Mouse (Mus musculus): ENCODE data around the gene Psph.
A peak's percentile ranks its signal among the peaks of the same experiment; 100 is the strongest.
"Not testable (repeated sequence)": the region's sequence is repeated elsewhere in the genome, so short reads cannot be mapped to it uniquely, and the experiment has no call there.

Gene Psph

DNA sequence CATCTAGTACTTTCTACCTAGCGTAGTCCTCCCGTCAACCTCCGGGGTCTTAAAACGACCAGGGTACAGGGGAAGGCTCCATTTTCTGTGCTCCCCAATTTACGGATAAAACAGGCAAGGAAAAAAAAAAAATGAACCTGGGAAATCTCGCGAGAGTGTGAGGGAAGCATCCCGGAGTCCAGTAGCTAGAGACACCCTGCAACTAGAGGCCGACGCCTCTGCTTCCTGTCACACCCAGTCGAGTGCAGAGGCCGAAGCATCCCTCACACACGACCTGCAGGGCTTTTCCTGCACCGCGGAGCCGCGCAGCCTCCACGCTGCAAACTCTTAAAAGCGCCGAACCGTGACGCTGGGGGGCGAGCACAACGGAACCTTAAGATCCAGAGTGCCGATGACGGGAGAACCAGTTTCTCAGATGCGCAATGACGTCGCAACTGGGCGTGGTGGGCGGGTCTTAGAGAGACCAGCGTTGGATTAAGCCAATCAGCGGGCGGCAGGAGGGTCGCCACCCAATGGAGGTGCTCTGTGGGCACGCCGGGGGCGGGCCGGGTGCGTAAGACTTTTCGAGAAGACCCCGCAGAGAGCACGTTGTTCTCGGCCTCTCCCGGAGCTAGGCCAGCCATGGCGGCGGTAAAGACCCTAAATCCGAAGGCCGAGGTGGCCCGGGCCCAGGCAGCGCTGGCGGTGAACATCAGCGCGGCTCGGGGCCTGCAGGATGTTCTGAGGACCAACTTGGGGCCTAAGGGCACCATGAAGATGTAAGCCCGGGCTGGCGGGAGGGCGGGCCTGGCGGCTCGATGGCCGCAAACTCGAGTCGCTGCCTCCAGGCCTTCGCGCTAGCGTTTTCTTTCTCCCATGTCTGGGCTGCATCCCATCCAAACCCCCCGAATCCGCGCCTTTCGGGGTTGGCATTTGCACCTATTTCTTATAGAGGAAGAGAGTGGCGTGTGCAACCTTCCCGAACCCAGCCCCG is at the start of gene Psph:
Gene Psph, minus strand, starts transcription at position 632 of the 973 bp plus-strand sequence.
- peak; percentile 96 to 100 for DNase-seq (ENCODE audit: inconsistent age in 2 of 2, low spot score in 1 of 2)

GRCm38 (mm10) chr5:129790591-129790990 is 3.3 kb upstream of the Psph start:
- DNase-seq (ENCODE audit: inconsistent age in 2 of 2, low spot score in 1 of 2) = not testable (repeated sequence)

DNA sequence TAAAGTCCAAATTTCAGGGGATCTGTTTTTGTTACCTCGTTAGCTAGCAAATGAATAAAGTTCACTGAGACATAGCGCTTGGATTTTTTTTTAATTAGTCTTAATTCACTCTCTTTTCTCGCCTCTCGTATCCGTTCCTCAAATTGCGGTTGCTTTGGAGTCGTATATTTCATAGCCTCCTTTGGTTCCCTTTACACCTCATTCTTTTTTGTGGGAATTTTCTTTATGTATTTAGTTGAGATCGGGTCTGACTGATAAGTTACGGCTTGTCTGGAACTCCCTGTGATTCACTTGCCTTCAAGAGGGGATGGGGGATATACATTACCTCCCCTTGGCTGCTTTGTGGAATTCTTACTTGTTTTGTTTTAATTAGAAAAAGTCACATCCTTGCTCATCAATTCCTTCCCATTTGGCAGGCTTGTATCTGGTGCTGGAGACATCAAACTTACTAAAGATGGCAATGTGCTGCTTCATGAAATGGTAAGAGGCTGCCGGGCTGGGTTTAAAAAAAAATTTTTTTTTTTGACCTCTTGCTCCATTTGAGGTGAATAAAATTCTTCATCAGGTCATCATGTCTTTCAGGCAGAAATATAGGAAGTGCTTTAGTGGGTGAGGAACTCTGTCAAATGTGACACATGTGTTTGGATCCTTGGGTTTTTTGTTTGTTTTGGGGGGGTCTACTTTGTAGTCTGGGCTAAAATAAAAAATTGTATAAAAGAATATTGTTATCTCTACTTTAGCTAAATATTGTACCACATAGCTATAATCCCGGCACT is 757 bp upstream of the Psph start:
- DNase-seq (ENCODE audit: inconsistent age in 2 of 2, low spot score in 1 of 2) = no peak

DNA sequence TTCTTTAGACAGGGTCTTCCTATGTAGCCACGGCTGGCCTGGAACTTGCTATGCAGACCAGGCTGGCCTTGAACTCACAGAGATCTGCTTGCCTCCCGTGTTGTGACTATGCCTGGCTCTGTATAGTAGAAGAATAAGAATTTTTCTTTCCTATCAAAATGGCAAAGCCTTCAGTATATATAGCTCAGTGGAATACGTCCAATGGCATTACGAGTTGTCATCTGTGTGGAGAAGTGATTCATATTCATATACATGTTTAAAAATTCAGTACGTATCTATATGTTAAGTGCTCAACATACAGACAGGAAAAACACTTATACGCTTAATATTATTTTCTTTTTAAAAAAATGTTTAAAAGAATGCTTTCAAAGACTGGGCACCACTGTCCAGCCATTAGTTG is 1.1 kb downstream of the Psph start:
- no peak for DNase-seq (ENCODE audit: inconsistent age in 2 of 2, low spot score in 1 of 2)

- no peak for DNase-seq (ENCODE audit: inconsistent age in 2 of 2, low spot score in 1 of 2)
These were observed 1.9 kb downstream of the Psph start for GRCm38 (mm10) chr5:129785235-129785870.

DNA sequence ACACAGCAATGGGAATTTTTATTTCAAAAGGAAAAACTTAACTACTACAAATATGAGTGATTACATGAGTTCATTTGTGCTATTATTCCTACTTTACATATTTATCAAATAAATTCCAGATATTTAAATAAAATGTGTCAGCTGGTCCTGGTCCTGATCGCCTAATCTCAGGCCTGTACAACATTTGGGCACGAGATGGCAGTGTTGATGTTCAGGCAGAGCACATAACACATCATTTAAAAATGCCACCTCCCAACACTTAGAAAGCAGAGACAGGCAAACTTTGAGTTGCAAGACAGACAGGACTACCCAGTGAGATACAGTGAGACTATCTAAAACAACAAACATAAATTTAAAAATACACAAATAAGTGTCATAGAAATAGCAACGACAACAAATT is 5.0 kb downstream of the Psph start:
- DNase-seq (ENCODE audit: inconsistent age in 2 of 2, low spot score in 1 of 2) = peak in 1 of 2 experiments; percentile 51

DNA sequence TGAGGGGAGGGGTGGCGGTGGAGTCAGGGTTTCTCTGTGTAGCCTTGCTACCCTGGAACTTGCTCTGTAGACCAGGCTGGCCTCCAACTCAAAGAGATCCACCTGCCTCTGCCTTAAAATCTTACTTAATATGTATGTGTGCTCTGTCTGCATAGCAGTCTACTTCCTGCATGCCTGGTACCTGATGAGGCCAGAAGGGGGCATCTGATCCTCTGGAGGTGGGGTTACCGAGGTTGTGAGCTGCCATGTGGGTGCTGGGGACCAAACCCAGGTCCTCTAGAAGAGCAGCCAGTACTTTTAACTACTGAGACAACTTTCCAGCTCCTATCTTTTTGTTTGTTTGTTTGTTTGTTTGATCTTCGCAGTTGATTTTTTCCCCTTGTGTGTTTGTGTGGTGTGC is 7.1 kb downstream of the Psph start:
- no peak for DNase-seq (ENCODE audit: inconsistent age in 2 of 2, low spot score in 1 of 2)

- peak; percentile 86 to 94 for DNase-seq (ENCODE audit: inconsistent age in 2 of 2, low spot score in 1 of 2)
These were observed 8.1 kb downstream of the Psph start for GRCm38 (mm10) chr5:129778996-129779716.

- no peak for DNase-seq (ENCODE audit: inconsistent age in 2 of 2, low spot score in 1 of 2)
These were observed 8.8 kb downstream of the Psph start for GRCm38 (mm10) chr5:129778348-129778995.

- DNase-seq (ENCODE audit: inconsistent age in 2 of 2, low spot score in 1 of 2) = no peak
These were observed 12.6 kb downstream of the Psph start for GRCm38 (mm10) chr5:129774661-129775060.

GRCm38 (mm10) chr5:129773330-129773729 is 13.9 kb downstream of the Psph start:
- DNase-seq (ENCODE audit: inconsistent age in 2 of 2, low spot score in 1 of 2) = not testable (repeated sequence)

DNA sequence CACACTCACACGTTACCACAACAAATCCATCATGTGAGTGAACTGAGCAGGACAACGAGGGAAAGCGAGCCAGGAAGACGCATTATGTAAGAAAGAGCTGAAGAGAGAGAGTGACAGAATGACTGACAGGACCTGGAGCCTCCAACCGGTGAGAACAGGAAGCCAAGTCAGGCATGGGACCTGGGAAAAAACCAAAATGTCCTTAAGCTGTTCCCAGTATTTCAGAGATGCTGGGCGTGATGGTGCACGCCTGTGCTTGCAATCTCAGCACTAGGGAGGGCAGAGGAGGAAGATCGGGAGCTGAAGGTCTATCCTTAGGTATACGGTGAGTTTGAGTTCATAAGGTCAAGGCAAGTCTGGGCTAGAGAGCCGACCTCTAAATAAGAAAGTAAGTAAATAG is 14.8 kb downstream of the Psph start:
- no peak for DNase-seq (ENCODE audit: inconsistent age in 2 of 2, low spot score in 1 of 2)

DNA sequence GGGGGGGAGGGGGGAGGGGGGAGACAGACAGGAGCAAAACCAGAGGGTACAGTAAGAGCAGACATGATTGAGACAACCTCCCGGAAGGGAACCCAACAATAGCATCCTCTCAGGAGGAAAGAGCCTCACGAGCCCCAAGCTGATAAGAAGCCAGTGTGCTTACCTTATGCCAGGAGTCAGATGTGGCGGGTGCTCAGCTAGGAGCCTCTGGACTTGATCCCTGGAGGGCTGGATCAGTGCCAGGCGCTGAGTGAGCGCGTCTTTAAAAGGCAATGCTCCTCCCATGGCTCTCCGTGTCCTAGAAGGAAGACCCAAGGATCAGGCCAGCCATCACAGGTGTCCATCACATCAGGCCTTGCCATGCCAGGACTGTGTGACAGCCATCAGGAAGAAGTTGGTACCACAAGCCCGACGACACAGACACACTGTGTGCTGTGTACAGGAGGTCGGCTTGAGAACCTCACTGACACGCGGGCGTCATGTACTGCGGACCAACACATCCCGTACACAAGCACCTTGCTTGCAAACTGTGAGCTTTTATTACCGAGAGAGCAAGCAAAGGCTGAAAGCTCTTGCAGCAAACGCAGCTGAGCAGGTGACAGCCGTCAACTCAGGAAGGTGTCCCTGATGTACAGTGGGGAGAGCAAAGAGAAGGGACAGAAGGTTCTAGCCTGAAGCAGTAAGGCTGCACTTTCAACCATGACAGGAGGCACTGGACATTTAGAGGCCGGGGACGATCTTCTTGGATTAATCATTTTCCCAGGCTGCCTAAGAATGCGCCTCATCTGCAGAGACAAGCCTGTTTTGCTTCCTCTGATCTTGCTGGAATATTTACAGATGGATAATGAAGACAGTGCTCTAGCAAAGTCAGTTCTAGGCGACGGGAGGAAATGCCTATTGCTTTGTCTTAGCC is 16.6 kb downstream of the Psph start:
- DNase-seq (ENCODE audit: inconsistent age in 2 of 2, low spot score in 1 of 2) = no peak

GRCm38 (mm10) chr5:129761865-129762540 is 25.2 kb downstream of the Psph start:
- DNase-seq (ENCODE audit: inconsistent age in 2 of 2, low spot score in 1 of 2) = no peak

DNA sequence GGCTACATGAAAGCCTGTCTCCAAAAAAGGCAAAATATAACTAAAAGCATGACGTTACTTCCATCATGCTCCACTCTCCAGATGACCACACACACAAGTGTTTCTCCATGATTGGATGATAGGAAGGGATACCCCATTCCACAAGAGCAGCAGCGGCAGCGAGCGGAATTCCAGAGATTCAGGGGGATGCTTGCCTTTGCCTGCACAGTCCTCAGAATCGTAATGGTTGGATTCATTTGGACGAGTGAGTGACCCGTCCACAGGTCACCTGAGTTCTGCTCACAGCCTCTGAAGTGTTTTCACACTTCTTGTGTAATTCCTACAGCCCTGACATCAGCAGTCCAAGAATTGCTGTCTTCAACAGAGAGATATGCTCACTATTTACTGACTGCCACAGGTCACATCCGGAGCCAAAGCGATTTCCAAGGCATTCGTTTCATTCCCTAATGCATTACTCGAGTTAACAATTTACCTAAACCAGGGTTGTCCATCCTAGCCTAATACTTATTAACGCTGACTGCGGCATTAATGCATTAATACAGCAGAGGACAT is 27.2 kb downstream of the Psph start:
- no peak for DNase-seq (ENCODE audit: inconsistent age in 2 of 2, low spot score in 1 of 2)

DNA sequence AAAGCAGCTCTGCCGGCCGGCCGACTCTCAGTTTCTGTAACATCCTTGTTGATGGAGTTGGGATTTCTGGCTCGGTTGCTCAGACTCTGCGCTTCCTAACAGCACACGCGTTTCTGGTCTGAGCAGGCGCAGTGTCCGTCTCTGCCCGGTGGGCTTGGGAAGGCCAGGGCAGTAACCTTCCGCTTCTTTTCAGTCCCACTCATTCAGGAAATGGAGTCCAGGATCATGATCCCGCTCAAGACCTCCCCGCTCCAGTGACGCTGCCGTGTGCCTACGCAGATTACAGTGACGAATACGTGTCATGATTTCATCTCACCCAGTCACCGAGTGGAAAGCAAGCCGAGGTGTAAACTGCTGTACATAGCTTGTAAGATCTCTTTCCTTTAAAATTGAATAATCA is 30.4 kb downstream of the Psph start:
- DNase-seq (ENCODE audit: inconsistent age in 2 of 2, low spot score in 1 of 2) = no peak

DNA sequence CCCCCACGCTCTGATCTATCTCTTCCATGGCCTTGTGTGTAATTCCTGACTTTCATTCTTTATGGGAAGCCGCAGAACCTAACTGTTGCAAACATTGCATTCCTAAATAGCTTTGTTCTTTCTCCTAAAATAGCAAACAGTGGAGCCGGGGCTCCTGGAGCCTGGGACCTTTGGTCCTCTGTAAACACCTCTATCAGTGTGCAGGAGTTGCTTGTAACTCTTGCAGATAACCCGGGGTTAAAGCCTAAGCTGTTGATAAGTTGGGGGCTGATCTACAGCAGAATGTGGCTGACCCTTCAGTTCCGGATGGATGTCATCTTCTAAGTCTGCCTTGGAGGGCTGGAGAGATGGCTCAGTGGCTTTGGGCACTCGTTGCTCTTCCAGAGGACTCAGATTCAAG is 43.2 kb downstream of the Psph start:
- DNase-seq (ENCODE audit: inconsistent age in 2 of 2, low spot score in 1 of 2) = no peak

DNA sequence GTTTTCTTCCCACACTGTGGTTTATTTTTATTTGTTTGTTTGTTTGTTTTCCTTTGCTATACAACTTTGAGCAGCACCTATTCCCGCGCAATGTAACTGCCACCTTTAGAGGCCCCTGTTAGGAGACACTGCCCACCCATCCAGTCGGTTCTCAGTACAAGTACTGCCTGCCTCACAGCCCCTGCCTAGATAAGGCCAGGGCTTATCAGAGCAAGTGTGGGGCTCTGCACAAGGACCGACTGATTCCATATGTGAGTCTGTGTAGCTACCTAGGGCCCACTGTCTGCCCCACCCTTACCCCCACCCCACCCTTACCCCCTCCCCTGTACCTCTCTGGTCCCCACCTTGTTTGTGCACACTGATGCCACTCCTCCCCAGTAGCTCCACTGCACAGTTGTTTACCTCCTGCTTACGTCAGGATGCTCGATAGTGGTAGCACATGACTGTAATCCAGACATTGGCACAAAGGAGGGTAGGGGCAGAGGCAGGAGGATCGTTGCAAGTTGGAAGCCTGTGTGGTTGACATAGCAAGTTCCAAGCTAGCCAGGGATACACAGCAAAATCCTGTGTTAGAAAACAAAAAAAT is 44.3 kb downstream of the Psph start:
- DNase-seq (ENCODE audit: inconsistent age in 2 of 2, low spot score in 1 of 2) = no peak

Measured in adrenal gland, adult (tissue).